Mouse (Mus musculus): Measurements from ENCODE around the gene Slc6a9. TPM values are rescaled to one million over a fixed set of nuclear protein-coding genes. Genes with fewer than 3 reads are reported as not detected.

Slc6a9 gene
- polyA plus RNA-seq, 1 experiment from 2014 or later = 9.5 TPM

DNA sequence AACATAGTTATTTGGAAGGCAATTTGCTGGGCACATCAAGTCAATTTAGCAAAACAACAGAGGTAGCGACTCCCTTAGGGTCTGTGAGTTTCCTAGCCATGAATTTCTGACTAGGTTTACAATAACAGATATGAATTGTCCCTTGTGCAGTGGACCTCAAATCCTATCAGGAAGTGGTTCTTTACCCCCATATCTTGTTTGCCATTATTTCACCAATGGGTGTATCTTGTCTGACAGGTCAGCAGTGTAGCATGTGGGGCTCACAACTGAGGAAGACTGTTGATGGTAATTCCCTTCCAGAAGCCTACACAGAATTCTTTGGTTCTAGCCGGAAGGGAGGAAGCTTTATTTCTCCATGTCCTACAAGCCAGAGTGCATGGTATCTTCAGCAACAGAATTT is 87.1 kb downstream of the Slc6a9 start:
- H3K36me3 ChIP-seq (ENCODE audit: control insufficient read depth, insufficient read depth, low read length) = no peaks in the 10 kb centered on the region
- 93% methylated on average over 2 of the region's 2 CpGs for WGBS
- no peak for DNase-seq (ENCODE audit: low spot score)
- no peak overlapping the region for H3K27ac ChIP-seq (ENCODE audit: low read depth)
- no peak overlapping the region for H3K4me3 ChIP-seq (ENCODE audit: low read depth, low read length)
- H3K9ac ChIP-seq (ENCODE audit: low read length) = no peak overlapping the region
- H3K4me2 ChIP-seq (ENCODE audit: low read length) = no peak overlapping the region
- peaks cover 13% of the 10 kb centered on the region for H3K27me3 ChIP-seq (replicated peaks; ENCODE audit: control insufficient read depth, insufficient read depth, low read length)
- no peak for ATAC-seq (replicated peaks; ENCODE audit: low FRiP score, low TSS enrichment, low read depth)
- H3K9me3 ChIP-seq (ENCODE audit: control insufficient read depth, low read length) = no peaks in the 10 kb centered on the region
- peaks cover 9% of the 10 kb centered on the region for H3K4me1 ChIP-seq (replicated peaks; ENCODE audit: control insufficient read depth, insufficient read depth, low read length)

DNA sequence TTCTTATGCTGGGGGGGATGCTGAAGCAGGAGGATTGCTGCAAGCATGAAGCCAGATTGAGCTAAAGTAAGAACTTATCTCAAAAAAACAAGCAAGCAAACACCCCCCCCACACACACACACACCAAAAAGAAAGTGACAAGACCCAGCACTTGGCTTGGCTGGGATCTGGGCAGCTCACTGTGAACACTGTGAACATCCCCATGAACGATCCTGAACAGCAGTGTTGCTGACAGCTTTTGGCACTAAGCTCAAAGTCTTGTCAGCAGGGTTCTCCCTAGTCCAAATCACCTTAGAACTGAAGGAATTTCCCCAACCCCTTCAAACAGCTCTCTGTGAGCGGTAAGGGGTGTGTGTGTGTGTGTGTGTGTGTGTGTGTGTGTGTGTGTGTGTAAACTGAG is 89.1 kb downstream of the Slc6a9 start:
- no peak for ATAC-seq (replicated peaks; ENCODE audit: low FRiP score, low TSS enrichment, low read depth)
- no peak overlapping the region for H3K27ac ChIP-seq (ENCODE audit: low read depth)
- H3K9ac ChIP-seq (ENCODE audit: low read length) = no peak overlapping the region
- peaks cover 30% of the 10 kb centered on the region for H3K27me3 ChIP-seq (replicated peaks; ENCODE audit: control insufficient read depth, insufficient read depth, low read length)
- no peaks in the 10 kb centered on the region for H3K9me3 ChIP-seq (ENCODE audit: control insufficient read depth, low read length)
- no peak overlapping the region for H3K4me3 ChIP-seq (ENCODE audit: low read depth, low read length)
- 46% methylated on average over 2 of the region's 2 CpGs for WGBS
- no peak overlapping the region for H3K4me2 ChIP-seq (ENCODE audit: low read length)
- H3K4me1 ChIP-seq (replicated peaks; ENCODE audit: control insufficient read depth, insufficient read depth, low read length) = peaks cover 9% of the 10 kb centered on the region
- H3K36me3 ChIP-seq (ENCODE audit: control insufficient read depth, insufficient read depth, low read length) = no peaks in the 10 kb centered on the region
- no peak for DNase-seq (ENCODE audit: low spot score)

Other genes starting within 250 kb of the Slc6a9 start
- 58.7 and 67.4 TPM in 2 replicates for gene Dmap1, start 152.2 kb upstream of the Slc6a9 start, polyA plus RNA-seq (2014; fragmentation: Nextera tagmentation; extraction: Ambion mirVana)
- gene Gm12845, start 110.1 kb upstream of the Slc6a9 start, polyA plus RNA-seq (2014; fragmentation: Nextera tagmentation; extraction: Ambion mirVana) = not detected in 2 replicates
- gene Klf17, start 68.9 kb upstream of the Slc6a9 start, polyA plus RNA-seq (2014; fragmentation: Nextera tagmentation; extraction: Ambion mirVana) = not detected in 2 replicates
- gene Ccdc24, start 38.1 kb downstream of the Slc6a9 start, polyA plus RNA-seq (2014; fragmentation: Nextera tagmentation; extraction: Ambion mirVana) = 1.1 and 1.9 TPM in 2 replicates
- 26.3 and 30.6 TPM in 2 replicates for gene B4galt2, start 49.0 kb downstream of the Slc6a9 start, polyA plus RNA-seq (2014; fragmentation: Nextera tagmentation; extraction: Ambion mirVana)
- gene Atp6v0b, start 52.8 kb downstream of the Slc6a9 start, polyA plus RNA-seq (2014; fragmentation: Nextera tagmentation; extraction: Ambion mirVana) = 213 and 219 TPM in 2 replicates
- 20.0 and 23.1 TPM in 2 replicates for gene Dph2, start 57.5 kb downstream of the Slc6a9 start, polyA plus RNA-seq (2014; fragmentation: Nextera tagmentation; extraction: Ambion mirVana)
- gene Ipo13, start 80.5 kb downstream of the Slc6a9 start, polyA plus RNA-seq (2014; fragmentation: Nextera tagmentation; extraction: Ambion mirVana) = 43.2 and 43.3 TPM in 2 replicates
- gene Artn, start 95.3 kb downstream of the Slc6a9 start, polyA plus RNA-seq (2014; fragmentation: Nextera tagmentation; extraction: Ambion mirVana) = 7.0 and 7.2 TPM in 2 replicates